Mouse (Mus musculus) lung, postnatal 10 days (tissue): Measurements from ENCODE around the gene Gm21822.
"Not testable (repeated sequence)": the region's sequence is repeated elsewhere in the genome, so short reads cannot be mapped to it uniquely, and the experiment has no call there.

ENCODE experiments used
- DNase-seq: peaks from one replicate; pipeline ENCODE4 v3.0.0; 2021

Gene Gm21822

GRCm38 (mm10) chrY:18654182-18654581, at the start of gene Gm21822:
Gene Gm21822, plus strand, starts transcription at chrY:18654482.
- not testable (repeated sequence) for DNase-seq
